Mouse (Mus musculus) spleen, adult 2 months (tissue): ENCODE data around the gene Cfap61. TPM values are rescaled to one million over a fixed set of nuclear protein-coding genes. Genes with fewer than 3 reads are reported as not detected.

Source experiments
- DNase-seq, 2 experiments: peaks; one replicate each; pipeline versions ENCODE4 v3.0.0 to v3.0.0-alpha.2; 2012 to 2021; ENCODE audit warnings: low spot score in 2 of 2, low read depth in 1 of 2
- H3K27ac ChIP-seq: fragments of 200-500 bp; 2 replicates; pipeline ENCODE4 v1.5.1; 2012; ENCODE audit warnings: low read length, inconsistent platforms; ENCODE audit not compliant: insufficient read depth
- H3K27me3 ChIP-seq: fragments of 200-500 bp; 2 replicates; pipeline ENCODE4 v1.6.1; 2012; ENCODE audit warnings: mild to moderate bottlenecking, moderate library complexity, low read length, inconsistent platforms; ENCODE audit not compliant: control insufficient read depth, insufficient read depth
- H3K36me3 ChIP-seq: fragments of 200-500 bp; 2 replicates; pipeline ENCODE4 v1.6.1; 2012; ENCODE audit warnings: mild to moderate bottlenecking, low read length, inconsistent platforms; ENCODE audit not compliant: control insufficient read depth, insufficient read depth
- H3K4me1 ChIP-seq: fragments of 200-500 bp; 2 replicates; pipeline ENCODE4 v1.6.1; 2011; ENCODE audit warnings: inconsistent platforms; ENCODE audit not compliant: control insufficient read depth, insufficient read depth, insufficient read length
- H3K4me3 ChIP-seq: fragments of 200-500 bp; 2 replicates; pipeline ENCODE4 v1.5.1; 2011; ENCODE audit warnings: mild to moderate bottlenecking, inconsistent platforms; ENCODE audit not compliant: insufficient read depth, insufficient read length; ENCODE audit errors: extremely low read depth
- CTCF ChIP-seq: fragments of 200-500 bp; IDR thresholded peaks from 2 replicates; pipeline ENCODE4 v1.5.1; 2011; ENCODE audit warnings: mild to moderate bottlenecking, inconsistent platforms; ENCODE audit not compliant: insufficient read depth, insufficient read length, insufficient replicate concordance; ENCODE audit errors: extremely low read depth
- POLR2A ChIP-seq: fragments of 200-500 bp; IDR thresholded peaks from 2 replicates; pipeline ENCODE4 v1.6.1; 2011; ENCODE audit warnings: low read depth, low read length, inconsistent platforms
- WGBS: fragments of 180-500 bp; shearing (Covaris S2); methylation state at CpG from one replicate; pipeline ENCODE4 v1.1.7; 2018; 5-methylcytosine and 5-hydroxymethylcytosine counted together
- polyA plus RNA-seq: library from polyadenylated mRNA; depleted of rRNA; stranded (reverse); fragments of >200 nt; gene quantifications from 2 replicates; pipeline ENCODE4 v1.2.3, GENCODE M21; 2012

The Cfap61 gene
- polyA plus RNA-seq, 1 experiment: 0.40 TPM

- DNase-seq: no peak
- WGBS: 90% methylated on average over 12 of the region's 12 CpGs
- TF ChIP-seq CTCF: no peak
- TF ChIP-seq POLR2A: no peak
- no peaks in the 10 kb centered on the region for H3K4me1 ChIP-seq
- no peaks in the 10 kb centered on the region for H3K27me3 ChIP-seq
- no peak overlapping the region for H3K4me3 ChIP-seq
- no peaks in the 10 kb centered on the region for H3K36me3 ChIP-seq
- H3K27ac ChIP-seq: no peak overlapping the region
Observed at GRCm38 (mm10) chr2:145970751-145971150, 36.2 kb downstream of the Cfap61 start.

- WGBS: 90% methylated on average over 20 of the region's 20 CpGs
Observed at GRCm38 (mm10) chr2:145971237-145972010, 36.8 kb downstream of the Cfap61 start.

GRCm38 (mm10) chr2:145972571-145972970 is 38.0 kb downstream of the Cfap61 start:
- no peak for TF ChIP-seq CTCF
- H3K27ac ChIP-seq: no peak overlapping the region
- WGBS: 92% methylated on average over 4 of the region's 4 CpGs

More at GRCm38 (mm10) chr2:145971237-145972010, 36.8 kb downstream of the Cfap61 start:
- no peak for DNase-seq
- no peak overlapping the region for H3K27ac ChIP-seq
- no peaks in the 10 kb centered on the region for H3K27me3 ChIP-seq
- no peaks in the 10 kb centered on the region for H3K4me1 ChIP-seq
- no peaks in the 10 kb centered on the region for H3K36me3 ChIP-seq
- H3K4me3 ChIP-seq: no peak overlapping the region
- TF ChIP-seq CTCF: no peak
- no peak for TF ChIP-seq POLR2A

GRCm38 (mm10) chr2:145979616-145980015 is 45.0 kb downstream of the Cfap61 start:
- H3K4me3 ChIP-seq: no peak overlapping the region
- H3K27me3 ChIP-seq: no peaks in the 10 kb centered on the region
- DNase-seq: no peak
- TF ChIP-seq CTCF (no peak), POLR2A (no peak)
- H3K36me3 ChIP-seq: no peaks in the 10 kb centered on the region
- 95% methylated on average over 4 of the region's 4 CpGs for WGBS
- no peaks in the 10 kb centered on the region for H3K4me1 ChIP-seq
- H3K27ac ChIP-seq: no peak overlapping the region

More at GRCm38 (mm10) chr2:145972571-145972970, 38.0 kb downstream of the Cfap61 start:
- Histone ChIP-seq H3K4me1 (no peaks in the 10 kb centered on the region), H3K4me3 (no peak overlapping the region), H3K36me3 (no peaks in the 10 kb centered on the region), H3K27me3 (no peaks in the 10 kb centered on the region)
- DNase-seq: no peak

GRCm38 (mm10) chr2:145980881-145981280 is 46.3 kb downstream of the Cfap61 start:
- H3K4me1 ChIP-seq: no peaks in the 10 kb centered on the region
- TF ChIP-seq CTCF (no peak), POLR2A (no peak)
- no peaks in the 10 kb centered on the region for H3K27me3 ChIP-seq
- H3K4me3 ChIP-seq: no peak overlapping the region
- H3K27ac ChIP-seq: no peak overlapping the region
- no peak for DNase-seq
- WGBS: 88% methylated on average over 9 of the region's 9 CpGs
- no peaks in the 10 kb centered on the region for H3K36me3 ChIP-seq

- Histone ChIP-seq H3K36me3 (no peaks in the 10 kb centered on the region), H3K27me3 (no peaks in the 10 kb centered on the region), H3K4me3 (no peak overlapping the region), H3K4me1 (no peaks in the 10 kb centered on the region), H3K27ac (no peak overlapping the region)
- 89% methylated on average over 6 of the region's 6 CpGs for WGBS
- TF ChIP-seq POLR2A (no peak), CTCF (no peak)
- DNase-seq: no peak
Observed at GRCm38 (mm10) chr2:145981699-145982112, 47.1 kb downstream of the Cfap61 start.

GRCm38 (mm10) chr2:145982317-145983045 is 47.9 kb downstream of the Cfap61 start:
- WGBS: 80% methylated on average over 9 of the region's 9 CpGs
- TF ChIP-seq CTCF: no peak
- TF ChIP-seq POLR2A: no peak
- Histone ChIP-seq H3K27ac (no peak overlapping the region), H3K27me3 (no peaks in the 10 kb centered on the region), H3K4me1 (no peaks in the 10 kb centered on the region), H3K4me3 (no peak overlapping the region), H3K36me3 (no peaks in the 10 kb centered on the region)
- no peak for DNase-seq
